ENCODE assay signal across 8 mouse cellular contexts in the genomic region with DNA sequence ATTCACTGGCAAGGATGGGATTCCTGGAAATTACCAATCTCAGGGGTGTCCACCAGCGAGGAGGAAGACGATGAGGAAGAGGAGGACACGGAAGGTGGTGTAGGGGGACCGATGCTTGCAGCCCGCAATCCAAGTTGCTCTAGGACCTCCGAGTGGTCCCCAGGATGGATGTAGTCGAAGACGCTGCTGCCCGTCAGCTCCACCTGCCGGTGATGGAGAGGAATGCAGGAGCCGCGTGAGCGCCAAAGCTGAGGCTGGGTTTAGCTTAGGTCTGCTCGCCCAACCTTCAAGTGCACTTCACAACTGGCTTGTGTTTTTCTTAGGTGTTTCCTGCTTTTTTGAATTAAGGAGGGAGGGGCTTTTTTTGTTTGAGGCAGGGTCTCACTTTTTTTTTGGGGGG. TPM values are rescaled to one million over a fixed set of nuclear protein-coding genes. Genes with fewer than 3 reads are reported as not detected.
DNase-seq lines count a peak whose midpoint lies in the region; ATAC-seq and TF ChIP-seq lines count a peak whose summit lies in the region.

No protein-coding gene starts in this region.

- WGBS in forebrain, embryonic 11.5 days, result 2% methylated on average over 14 of the region's 14 CpGs

- H3K4me1 ChIP-seq in bone marrow macrophage, adult 2 months (ENCODE audit: control insufficient read depth, insufficient read depth, low read length), result no peaks in the 10 kb centered on the region
- H3K4me1 ChIP-seq in forebrain, embryonic 11.5 days (replicated peaks; ENCODE audit: control insufficient read depth, insufficient read depth, low read length), result peaks cover 4% of the 10 kb centered on the region; the same call in 1 of the 2 replicates

- H3K4me3 ChIP-seq in bone marrow macrophage, adult 2 months (ENCODE audit: insufficient read depth, low read length), result no peak overlapping the region
- no peak overlapping the region for H3K4me3 ChIP-seq in forebrain, embryonic 11.5 days (ENCODE audit: low read depth, low read length)

- H3K9ac ChIP-seq in forebrain, embryonic 11.5 days (ENCODE audit: low read length), result no peak overlapping the region

- no peaks in the 10 kb centered on the region for H3K36me3 ChIP-seq in forebrain, embryonic 11.5 days (ENCODE audit: control insufficient read depth, insufficient read depth, low read length)

- peak; percentile 32; the same call in 1 of the 2 replicates for ATAC-seq in forebrain, embryonic 11.5 days (replicated peaks; ENCODE audit: low FRiP score)
- ATAC-seq in megakaryocyte-erythroid progenitor cell, adult 5-6 weeks (replicated peaks; ENCODE audit: low FRiP score, low TSS enrichment, poor library complexity, severe bottlenecking), result peak; percentile 60

- TF ChIP-seq CTCF in bone marrow macrophage, adult 2 months (IDR thresholded peaks at IDR 0.05; ENCODE audit: low read depth, low read length), result peak; percentile 83

- H3K9me3 ChIP-seq in forebrain, embryonic 11.5 days (ENCODE audit: control insufficient read depth, low read length), result no peaks in the 10 kb centered on the region

- no peak for TF ChIP-seq POLR2A in bone marrow macrophage, adult 2 months (IDR thresholded peaks at IDR 0.05; ENCODE audit: borderline replicate concordance, low read depth, low read length)

- no peaks in the 10 kb centered on the region; the same call in 1 of the 2 replicates for H3K27me3 ChIP-seq in forebrain, embryonic 11.5 days (ENCODE audit: control insufficient read depth, insufficient read depth, low read length)

- DNase-seq in ES-CJ7 (ENCODE audit: low read depth, low spot score), result peak; percentile 81
- DNase-seq in forebrain, embryonic 11.5 days (ENCODE audit: low spot score), result peak; percentile 93
- peak; percentile 94 for DNase-seq in heart, postnatal 4 days
- peak; percentile 91 for DNase-seq in layer of hippocampus, postnatal 10 days (ENCODE audit: low spot score in 2 of 2)
- peak; percentile 80 to 88 for DNase-seq in right cerebral cortex, postnatal 10 days (ENCODE audit: low spot score in 2 of 2)
- peak; percentile 65 for DNase-seq in urinary bladder, postnatal 10 days (ENCODE audit: low spot score)

- H3K4me2 ChIP-seq in forebrain, embryonic 11.5 days (ENCODE audit: low read depth, low read length, severe bottlenecking), result no peak overlapping the region

- no peak overlapping the region for H3K27ac ChIP-seq in bone marrow macrophage, adult 2 months (ENCODE audit: insufficient read depth, low read depth, low read length)
- no peak overlapping the region for H3K27ac ChIP-seq in forebrain, embryonic 11.5 days (ENCODE audit: low read depth, low read length)

RNA-seq across cellular contexts. Expression of a gene that starts 10.6 kb away (rescaled TPM):
- 43.4 and 51.6 TPM in 2 replicates for polyA plus RNA-seq in bone marrow macrophage, adult 2 months (2012; ENCODE audit: insufficient read depth, insufficient read length, missing spikeins)
- polyA plus RNA-seq in forebrain, embryonic 11.5 days (2014; fragmentation: Nextera tagmentation; extraction: Ambion mirVana), result 48.6 and 52.1 TPM in 2 replicates
- total RNA-seq in heart, postnatal 4 days (2021), result 10 to 100 TPM; 70.3 to 77.9 TPM
- total RNA-seq in layer of hippocampus, postnatal 10 days (2021), result 100 to 1,000 TPM in 1 of 2 experiments, 10 to 100 TPM in 1; 86.4 to 103 TPM
- total RNA-seq in megakaryocyte-erythroid progenitor cell, adult 5-6 weeks (2014; fragmentation: Nextera tagmentation), result 34.3 and 39.2 TPM in 2 replicates
- total RNA-seq in megakaryocyte-erythroid progenitor cell, adult 5-6 weeks (2017), result 16.3 and 16.9 TPM in 2 replicates

RNA-seq across cellular contexts. Expression of a gene that starts 14.3 kb away (rescaled TPM):
- polyA plus RNA-seq in bone marrow macrophage, adult 2 months (2012; ENCODE audit: insufficient read depth, insufficient read length, missing spikeins), result not detected in 2 replicates
- 0.55 and 0.63 TPM in 2 replicates for polyA plus RNA-seq in forebrain, embryonic 11.5 days (2014; fragmentation: Nextera tagmentation; extraction: Ambion mirVana)
- total RNA-seq in heart, postnatal 4 days (2021), result not detected
- total RNA-seq in layer of hippocampus, postnatal 10 days (2021), result 10 to 100 TPM; 20.8 to 23.8 TPM
- total RNA-seq in megakaryocyte-erythroid progenitor cell, adult 5-6 weeks (2014; fragmentation: Nextera tagmentation), result not detected in 2 replicates
- not detected in 2 replicates for total RNA-seq in megakaryocyte-erythroid progenitor cell, adult 5-6 weeks (2017)

Comparison
In these comparisons a context has a peak if more than half of its experiments do, and no peak if none do; other contexts are left out.
1. RNA of a gene that starts 14.3 kb away (total RNA-seq): 20.8 to 23.8 TPM in layer of hippocampus, postnatal 10 days; not detected in heart, postnatal 4 days and not detected in megakaryocyte-erythroid progenitor cell, adult 5-6 weeks; every median in the first group is over 10 times any median in the second.
2. Peak in every context shown above with its lines, with median percentiles within 50 percentile points of each other: DNase-seq.